Mouse (Mus musculus) midbrain, embryonic 13.5 days (tissue): ENCODE results near the gene Gpc6. TPM values are rescaled to one million over a fixed set of nuclear protein-coding genes. Genes with fewer than 3 reads are reported as not detected.
A peak's percentile ranks its signal among the peaks of the same experiment; 100 is the strongest.

Experiments
- ATAC-seq: fragments of 200-750 bp; cut with Nextera tagmentation; 2 replicates; pipeline ENCODE4 v1.8.0; 2017; ENCODE audit warnings: mild to moderate bottlenecking, moderate TSS enrichment, moderate library complexity
- H3K27ac ChIP-seq: fragments of 300-500 bp; sonication (generic); 2 replicates; pipeline ENCODE4 v1.5.1; 2015; ENCODE audit warnings: inconsistent platforms, mild to moderate bottlenecking, moderate library complexity
- H3K27me3 ChIP-seq: fragments of 300-500 bp; sonication (generic); 2 replicates; pipeline ENCODE4 v1.6.1; 2015; ENCODE audit warnings: mild to moderate bottlenecking, inconsistent platforms
- H3K36me3 ChIP-seq: fragments of 300-500 bp; sonication (generic); 2 replicates; pipeline ENCODE4 v1.6.1; 2015; ENCODE audit warnings: mild to moderate bottlenecking, inconsistent platforms
- H3K4me1 ChIP-seq: fragments of 300-500 bp; sonication (generic); replicated peaks from 2 replicates; pipeline ENCODE4 v1.6.1; 2015; ENCODE audit warnings: inconsistent platforms
- H3K4me2 ChIP-seq: fragments of 300-500 bp; sonication (generic); replicated peaks from 2 replicates; pipeline ENCODE4 v1.6.1; 2015; ENCODE audit warnings: moderate library complexity, mild to moderate bottlenecking, inconsistent platforms
- H3K4me3 ChIP-seq: fragments of 300-500 bp; sonication (generic); replicated peaks from 2 replicates; pipeline ENCODE4 v1.5.1; 2015; ENCODE audit warnings: mild to moderate bottlenecking, inconsistent platforms
- H3K9ac ChIP-seq: fragments of 300-500 bp; sonication (generic); replicated peaks from 2 replicates; pipeline ENCODE4 v1.6.1; 2015; ENCODE audit warnings: mild to moderate bottlenecking, inconsistent platforms
- H3K9me3 ChIP-seq: fragments of 300-500 bp; sonication (generic); 2 replicates; pipeline ENCODE4 v1.6.1; 2016; ENCODE audit warnings: mild to moderate bottlenecking, inconsistent platforms
- WGBS: fragments of 180-500 bp; shearing (Covaris S2); methylation state at CpG from one replicate; pipeline ENCODE4 v1.1.7; 2015; 5-methylcytosine and 5-hydroxymethylcytosine counted together
- polyA plus RNA-seq: library from polyadenylated mRNA; unstranded; fragments of >200 nt; fragmentation: Nextera tagmentation; extraction: Ambion mirVana; gene quantifications from 2 replicates; pipeline ENCODE4 v1.2.1, GENCODE M21; 2015

The Gpc6 gene
- polyA plus RNA-seq, 1 experiment from 2014 or later = 20.8 TPM

DNA sequence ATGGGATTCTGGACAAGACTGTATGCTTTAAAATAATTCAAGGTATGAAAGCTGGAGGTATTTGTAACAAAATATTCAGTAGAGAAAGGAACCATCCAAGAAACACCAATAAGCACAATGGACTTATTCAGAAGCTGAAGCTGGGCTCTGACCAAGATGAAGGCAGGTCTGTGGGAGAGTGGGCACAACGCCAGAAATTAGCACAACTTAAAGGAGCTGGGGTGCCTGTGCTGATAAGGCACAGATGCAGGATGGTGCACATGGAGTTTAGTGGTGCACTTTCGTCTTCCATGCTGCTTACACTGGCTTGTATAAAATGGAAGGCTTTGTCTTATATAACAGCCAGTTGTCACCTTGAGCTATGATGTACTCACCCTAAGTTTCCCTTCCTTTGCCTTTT lies 276.9 kb downstream of the Gpc6 start:
- Histone ChIP-seq H3K27ac (no peak overlapping the region), H3K4me3 (no peak overlapping the region), H3K9ac (no peak overlapping the region), H3K27me3 (no peaks in the 10 kb centered on the region), H3K4me2 (no peak overlapping the region), H3K4me1 (no peaks in the 10 kb centered on the region), H3K36me3 (no peaks in the 10 kb centered on the region), H3K9me3 (no peaks in the 10 kb centered on the region)
- ATAC-seq = no peak
- 78% methylated on average over 2 of the region's 2 CpGs for WGBS

GRCm38 (mm10) chr14:117203960-117204359 lies 278.8 kb downstream of the Gpc6 start:
- Histone ChIP-seq H3K4me2 (no peak overlapping the region), H3K27me3 (no peaks in the 10 kb centered on the region), H3K4me3 (no peak overlapping the region), H3K4me1 (no peaks in the 10 kb centered on the region), H3K36me3 (no peaks in the 10 kb centered on the region), H3K27ac (no peak overlapping the region), H3K9ac (no peak overlapping the region), H3K9me3 (no peaks in the 10 kb centered on the region)
- 96% methylated on average over 3 of the region's 3 CpGs for WGBS
- no peak for ATAC-seq

GRCm38 (mm10) chr14:117214373-117214772 lies 289.3 kb downstream of the Gpc6 start:
- no peak overlapping the region for H3K9ac ChIP-seq
- H3K9me3 ChIP-seq = no peaks in the 10 kb centered on the region
- no peak for ATAC-seq
- H3K27ac ChIP-seq = no peak overlapping the region
- H3K4me1 ChIP-seq = no peaks in the 10 kb centered on the region
- H3K36me3 ChIP-seq = no peaks in the 10 kb centered on the region
- H3K4me2 ChIP-seq = no peak overlapping the region
- H3K27me3 ChIP-seq = no peaks in the 10 kb centered on the region
- no peak overlapping the region for H3K4me3 ChIP-seq

DNA sequence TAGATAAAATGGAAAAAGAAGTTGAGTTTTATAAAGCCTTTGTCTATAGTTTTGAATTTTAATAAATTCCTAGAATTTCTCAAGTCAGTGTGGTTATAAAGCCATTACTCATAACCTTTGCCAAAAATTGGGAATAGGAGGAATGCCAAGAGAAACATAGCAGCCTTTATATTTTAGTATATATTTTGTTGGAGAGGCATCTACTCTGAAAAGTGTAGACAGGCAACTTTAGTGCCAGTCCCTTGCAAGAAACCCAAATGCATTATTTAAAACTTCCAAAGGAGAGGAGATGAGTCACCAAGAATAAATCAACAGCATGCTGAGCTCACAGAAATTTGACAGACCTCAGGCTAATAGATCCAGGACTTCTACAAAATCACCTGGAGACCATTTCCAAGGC lies 301.8 kb downstream of the Gpc6 start:
- H3K4me2 ChIP-seq = no peak overlapping the region
- no peak for ATAC-seq
- H3K4me1 ChIP-seq = no peaks in the 10 kb centered on the region
- H3K4me3 ChIP-seq = no peak overlapping the region
- H3K9ac ChIP-seq = no peak overlapping the region
- no peaks in the 10 kb centered on the region for H3K36me3 ChIP-seq
- no peak overlapping the region for H3K27ac ChIP-seq
- no peaks in the 10 kb centered on the region for H3K27me3 ChIP-seq
- no peaks in the 10 kb centered on the region for H3K9me3 ChIP-seq

DNA sequence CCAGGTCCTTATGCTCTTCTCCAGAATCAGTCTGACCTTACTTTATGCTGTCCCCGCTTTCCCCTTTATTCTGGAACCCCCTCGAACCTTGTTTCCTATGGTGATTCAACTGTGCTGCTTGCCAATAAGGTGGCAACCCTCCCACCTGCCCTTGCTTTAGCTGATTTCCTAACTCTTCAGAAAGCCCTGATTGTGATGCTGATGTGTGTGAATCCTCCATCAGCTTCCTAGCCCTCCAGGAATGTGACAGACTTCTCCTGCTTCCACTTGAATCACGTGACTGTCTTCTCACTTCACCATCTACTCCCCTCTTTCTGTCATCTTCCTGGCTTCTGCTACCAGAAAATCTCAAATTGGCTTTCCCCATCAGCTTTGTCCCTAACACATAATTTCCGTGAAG lies 305.4 kb downstream of the Gpc6 start:
- Histone ChIP-seq H3K9ac (no peak overlapping the region), H3K27me3 (no peaks in the 10 kb centered on the region), H3K4me2 (no peak overlapping the region), H3K27ac (no peak overlapping the region), H3K36me3 (no peaks in the 10 kb centered on the region), H3K4me1 (no peaks in the 10 kb centered on the region), H3K9me3 (no peaks in the 10 kb centered on the region), H3K4me3 (no peak overlapping the region)
- no peak for ATAC-seq
- WGBS = 65% methylated on average over 4 of the region's 4 CpGs

- H3K4me2 ChIP-seq = no peak overlapping the region
- H3K27ac ChIP-seq = no peak overlapping the region
- WGBS = 73% methylated on average over 6 of the region's 6 CpGs
Measured at GRCm38 (mm10) chr14:117238226-117238625, 313.1 kb downstream of the Gpc6 start.

DNA sequence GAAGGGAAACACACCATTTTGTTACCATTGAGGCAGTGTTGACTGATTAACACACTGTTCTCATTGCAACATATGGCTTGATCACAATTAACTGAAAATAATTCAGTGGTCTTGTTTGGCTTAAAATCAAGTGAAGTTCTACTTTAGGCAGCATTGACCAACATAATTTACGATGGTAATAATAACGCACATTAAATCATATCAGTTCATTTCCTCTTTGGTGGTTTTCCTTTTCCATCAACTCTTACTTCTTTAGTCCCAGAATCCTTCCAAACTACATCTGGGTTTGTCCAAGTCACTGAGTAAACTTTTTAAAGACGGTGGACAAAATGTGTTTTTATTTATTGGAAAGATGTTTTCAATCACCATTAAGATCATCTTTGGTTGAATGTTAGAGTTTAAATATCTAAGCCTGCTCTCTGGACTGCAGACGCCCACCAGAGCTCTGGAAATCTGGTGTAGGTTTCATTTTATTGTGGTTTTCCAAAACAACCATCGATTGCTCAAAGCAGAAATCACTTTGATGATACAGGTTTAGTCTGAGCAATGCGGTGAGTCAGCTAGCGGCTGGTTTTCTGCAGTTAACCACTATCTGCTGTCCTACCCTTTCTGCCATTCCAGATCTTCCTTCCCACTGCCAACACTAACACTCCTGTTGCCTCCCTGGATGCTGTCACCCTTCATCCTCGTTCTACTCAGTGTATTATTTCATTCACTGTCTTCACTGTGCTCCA lies 314.7 kb downstream of the Gpc6 start:
- H3K4me1 ChIP-seq = no peaks in the 10 kb centered on the region
- no peaks in the 10 kb centered on the region for H3K9me3 ChIP-seq
- no peaks in the 10 kb centered on the region for H3K27me3 ChIP-seq
- ATAC-seq = no peak
- no peak overlapping the region for H3K27ac ChIP-seq
- no peaks in the 10 kb centered on the region for H3K36me3 ChIP-seq
- 93% methylated on average over 8 of the region's 8 CpGs for WGBS
- no peak overlapping the region for H3K4me2 ChIP-seq
- no peak overlapping the region for H3K9ac ChIP-seq
- no peak overlapping the region for H3K4me3 ChIP-seq

More at GRCm38 (mm10) chr14:117238226-117238625, 313.1 kb downstream of the Gpc6 start:
- H3K9ac ChIP-seq = no peak overlapping the region
- no peaks in the 10 kb centered on the region for H3K9me3 ChIP-seq
- no peaks in the 10 kb centered on the region for H3K36me3 ChIP-seq
- no peak overlapping the region for H3K4me3 ChIP-seq
- no peaks in the 10 kb centered on the region for H3K27me3 ChIP-seq
- H3K4me1 ChIP-seq = no peaks in the 10 kb centered on the region
- ATAC-seq = 0 out of 2 replicates have a peak, but pooled peaks have one; percentile 37

GRCm38 (mm10) chr14:117245631-117246030 lies 320.5 kb downstream of the Gpc6 start:
- Histone ChIP-seq H3K9ac (no peak overlapping the region), H3K36me3 (no peaks in the 10 kb centered on the region), H3K27ac (no peak overlapping the region), H3K4me2 (no peak overlapping the region), H3K27me3 (no peaks in the 10 kb centered on the region), H3K9me3 (no peaks in the 10 kb centered on the region), H3K4me3 (no peak overlapping the region), H3K4me1 (no peaks in the 10 kb centered on the region)
- 96% methylated on average over 3 of the region's 3 CpGs for WGBS
- no peak for ATAC-seq

DNA sequence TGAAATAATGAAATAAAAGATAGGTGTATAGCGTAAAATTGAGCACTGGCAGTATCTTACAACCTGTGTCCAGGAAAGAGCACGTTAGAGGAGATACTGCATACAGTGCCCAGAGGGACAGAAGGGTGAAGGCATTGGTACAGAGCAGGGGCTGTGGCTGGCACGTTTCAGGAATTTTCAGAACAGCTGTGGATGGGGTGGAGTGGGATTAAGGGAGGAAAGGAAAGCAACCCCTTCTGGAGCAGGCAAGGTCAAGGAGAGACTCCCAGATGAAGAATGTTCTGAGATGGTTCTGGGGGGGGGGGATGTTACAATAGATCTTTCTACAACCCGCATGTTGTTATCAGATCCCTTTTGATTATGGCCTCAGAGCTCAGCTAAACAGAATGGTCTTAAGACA lies 331.1 kb downstream of the Gpc6 start:
- H3K4me1 ChIP-seq = no peaks in the 10 kb centered on the region
- H3K9me3 ChIP-seq = no peaks in the 10 kb centered on the region
- no peak for ATAC-seq
- H3K27ac ChIP-seq = no peak overlapping the region
- WGBS = 80% methylated on average over 4 of the region's 4 CpGs
- no peaks in the 10 kb centered on the region for H3K27me3 ChIP-seq
- H3K9ac ChIP-seq = no peak overlapping the region
- H3K4me3 ChIP-seq = no peak overlapping the region
- H3K36me3 ChIP-seq = no peaks in the 10 kb centered on the region
- H3K4me2 ChIP-seq = no peak overlapping the region

DNA sequence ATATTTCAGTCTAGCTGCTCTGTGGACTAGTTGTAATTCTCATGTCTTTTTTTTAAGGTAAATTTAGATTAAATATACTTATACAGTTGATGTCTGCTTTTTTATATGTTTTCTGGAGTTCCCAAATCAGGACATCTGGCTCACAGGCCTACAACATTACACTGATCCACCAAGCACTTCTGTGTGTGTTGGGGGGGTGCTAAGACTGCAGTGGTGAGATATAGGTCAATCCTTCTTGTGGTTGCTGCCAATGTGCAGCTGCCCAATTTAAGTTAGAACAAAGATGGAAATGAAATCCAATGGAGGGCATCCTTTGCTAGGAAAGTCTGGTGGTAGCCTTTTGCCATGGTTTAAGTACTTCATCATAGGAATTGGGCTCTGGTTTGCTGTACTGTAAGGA lies 340.5 kb downstream of the Gpc6 start:
- no peak for ATAC-seq
- no peak overlapping the region for H3K4me2 ChIP-seq
- no peak overlapping the region for H3K4me3 ChIP-seq

GRCm38 (mm10) chr14:117267823-117268601 lies 342.9 kb downstream of the Gpc6 start:
- no peaks in the 10 kb centered on the region for H3K36me3 ChIP-seq
- 10% methylated on average over 3 of the region's 3 CpGs for WGBS
- ATAC-seq = no peak
- H3K4me1 ChIP-seq = peaks cover 7% of the 10 kb centered on the region
- H3K4me3 ChIP-seq = no peak overlapping the region
- no peak overlapping the region for H3K27ac ChIP-seq
- no peaks in the 10 kb centered on the region for H3K9me3 ChIP-seq
- H3K9ac ChIP-seq = no peak overlapping the region
- no peaks in the 10 kb centered on the region for H3K27me3 ChIP-seq
- no peak overlapping the region for H3K4me2 ChIP-seq

More for the DNA sequence above, 340.5 kb downstream of the Gpc6 start:
- Histone ChIP-seq H3K27ac (no peak overlapping the region), H3K9ac (no peak overlapping the region), H3K9me3 (no peaks in the 10 kb centered on the region), H3K36me3 (no peaks in the 10 kb centered on the region), H3K27me3 (no peaks in the 10 kb centered on the region), H3K4me1 (peaks cover 7% of the 10 kb centered on the region)

- Histone ChIP-seq H3K9ac (no peak overlapping the region), H3K27me3 (no peaks in the 10 kb centered on the region), H3K4me1 (no peaks in the 10 kb centered on the region), H3K4me2 (no peak overlapping the region), H3K4me3 (no peak overlapping the region), H3K9me3 (no peaks in the 10 kb centered on the region), H3K27ac (no peak overlapping the region), H3K36me3 (no peaks in the 10 kb centered on the region)
- no peak for ATAC-seq
- 97% methylated on average over 3 of the region's 3 CpGs for WGBS
Measured at GRCm38 (mm10) chr14:117283631-117284030, 358.5 kb downstream of the Gpc6 start.
